Comparison of ENCODE assay signal across 25 mouse cellular contexts in genomic region chr1:33495586-33495985, GRCm38 (mm10).
DNase-seq lines count a peak whose midpoint lies in the region; ATAC-seq and TF ChIP-seq lines count a peak whose summit lies in the region.
"Had no signal": no experiment of that assay in that cellular context is flagged by ENCODE, and none has a peak within 500 bp of the region (broad histone marks: within the 10 kb centered on the region; RNA-seq: fewer than 3 reads in every experiment).

No protein-coding gene starts in this region.

- H3K4me2 ChIP-seq in forebrain, embryonic 12.5 days: no peak overlapping the region
- no peak overlapping the region for H3K4me2 ChIP-seq in forebrain, embryonic 11.5 days (ENCODE audit: low read depth, low read length, severe bottlenecking)
- no peak overlapping the region for H3K4me2 ChIP-seq in midbrain, postnatal 0 days (ENCODE audit: low read depth, low read length, poor library complexity, severe bottlenecking)
- H3K4me2 ChIP-seq in midbrain, embryonic 12.5 days (replicated peaks): no peak overlapping the region
- H3K4me2 ChIP-seq: embryonic facial prominence, embryonic 12.5 days; heart, embryonic 11.5 days; kidney, embryonic 15.5 days; lung, embryonic 14.5 days had no signal

- peaks cover 19% of the 10 kb centered on the region for H3K4me1 ChIP-seq in forebrain, embryonic 12.5 days
- peaks cover 3% of the 10 kb centered on the region; the same call in 1 of the 2 replicates for H3K4me1 ChIP-seq in forebrain, embryonic 11.5 days (replicated peaks; ENCODE audit: control insufficient read depth, insufficient read depth, low read length)
- peaks cover 24% of the 10 kb centered on the region for H3K4me1 ChIP-seq in midbrain, embryonic 10.5 days
- no peaks in the 10 kb centered on the region for H3K4me1 ChIP-seq in midbrain, postnatal 0 days (ENCODE audit: insufficient read depth, low read length)
- peaks cover 24% of the 10 kb centered on the region for H3K4me1 ChIP-seq in midbrain, embryonic 12.5 days
- H3K4me1 ChIP-seq: embryonic facial prominence, embryonic 12.5 days; kidney, embryonic 15.5 days had no signal

- no peak overlapping the region for H3K9ac ChIP-seq in forebrain, embryonic 12.5 days
- no peak overlapping the region for H3K9ac ChIP-seq in forebrain, embryonic 11.5 days (ENCODE audit: low read length)
- no peak overlapping the region for H3K9ac ChIP-seq in midbrain, postnatal 0 days (replicated peaks; ENCODE audit: low read length, poor library complexity, severe bottlenecking)
- no peak overlapping the region for H3K9ac ChIP-seq in midbrain, embryonic 12.5 days (replicated peaks)
- H3K9ac ChIP-seq: embryonic facial prominence, embryonic 12.5 days; kidney, embryonic 15.5 days; liver, embryonic 14.5 days; lung, embryonic 14.5 days had no signal

- no peak for DNase-seq in forebrain, embryonic 11.5 days (ENCODE audit: low spot score)
- DNase-seq in midbrain, embryonic 10.5 days (ENCODE audit: low spot score): no peak
- DNase-seq in midbrain, postnatal 0 days (ENCODE audit: low spot score): no peak
- DNase-seq in heart, postnatal 14 days: no peak
- DNase-seq in cerebellum, postnatal 4 days (ENCODE audit: low spot score in 2 of 2): no peak
- no peak for DNase-seq in neural tube, embryonic 10.5 days (ENCODE audit: extremely low spot score, low spot score)
- DNase-seq: adrenal gland, adult 8-10 months; cerebellum, adult 8-10 months; cerebellum, postnatal 25 days; gastrocnemius, postnatal 14 days; heart, adult 18-20 months; heart, postnatal 4 days; kidney, adult 18-20 months; kidney, postnatal 25 days; liver; lung, embryonic 14.5 days; lung, postnatal 14 days had no signal

- H3K36me3 ChIP-seq in forebrain, embryonic 12.5 days (replicated peaks): no peaks in the 10 kb centered on the region
- no peaks in the 10 kb centered on the region for H3K36me3 ChIP-seq in forebrain, embryonic 11.5 days (ENCODE audit: control insufficient read depth, insufficient read depth, low read length)
- no peaks in the 10 kb centered on the region for H3K36me3 ChIP-seq in midbrain, embryonic 10.5 days
- no peaks in the 10 kb centered on the region for H3K36me3 ChIP-seq in midbrain, postnatal 0 days (ENCODE audit: insufficient read depth, low read length)
- H3K36me3 ChIP-seq in midbrain, embryonic 12.5 days: no peaks in the 10 kb centered on the region
- H3K36me3 ChIP-seq: embryonic facial prominence, embryonic 12.5 days; kidney, embryonic 15.5 days had no signal

- H3K27ac ChIP-seq in forebrain, embryonic 12.5 days: peak overlapping the region; percentile 32; the same call in 1 of the 2 replicates
- H3K27ac ChIP-seq in forebrain, embryonic 11.5 days (ENCODE audit: low read depth, low read length): no peak overlapping the region
- H3K27ac ChIP-seq in midbrain, embryonic 10.5 days (replicated peaks): peak overlapping the region; percentile 68
- no peak overlapping the region for H3K27ac ChIP-seq in midbrain, postnatal 0 days (ENCODE audit: low read depth, low read length)
- H3K27ac ChIP-seq in midbrain, embryonic 12.5 days (replicated peaks): peak overlapping the region; percentile 60
- H3K27ac ChIP-seq: embryonic facial prominence, embryonic 12.5 days; kidney, embryonic 15.5 days; liver, embryonic 14.5 days had no signal

- intact Hi-C loops in heart, postnatal 14 days (cut with DNase I): no loop called here

- no peak for TF ChIP-seq CTCF in midbrain, postnatal 0 days (IDR thresholded peaks at IDR 0.05)

- H3K4me3 ChIP-seq in forebrain, embryonic 12.5 days (replicated peaks): no peak overlapping the region
- no peak overlapping the region for H3K4me3 ChIP-seq in forebrain, embryonic 11.5 days (ENCODE audit: low read depth, low read length)
- H3K4me3 ChIP-seq in midbrain, embryonic 10.5 days: no peak overlapping the region
- H3K4me3 ChIP-seq in midbrain, postnatal 0 days (ENCODE audit: low read depth, low read length): no peak overlapping the region
- H3K4me3 ChIP-seq in midbrain, embryonic 12.5 days: no peak overlapping the region
- H3K4me3 ChIP-seq: embryonic facial prominence, embryonic 12.5 days; kidney, embryonic 15.5 days had no signal

- 51% methylated on average over 3 of the region's 3 CpGs for WGBS in forebrain, embryonic 12.5 days
- 64% methylated on average over 3 of the region's 3 CpGs for WGBS in forebrain, embryonic 11.5 days
- WGBS in midbrain, embryonic 10.5 days: 73% methylated on average over 3 of the region's 3 CpGs
- 35% methylated on average over 3 of the region's 3 CpGs for WGBS in midbrain, postnatal 0 days
- WGBS in midbrain, embryonic 12.5 days: 30% methylated on average over 3 of the region's 3 CpGs

- no peak for ATAC-seq in forebrain, embryonic 12.5 days (ENCODE audit: low FRiP score)
- no peak for ATAC-seq in forebrain, embryonic 11.5 days (replicated peaks; ENCODE audit: low FRiP score)
- ATAC-seq in midbrain, postnatal 0 days (ENCODE audit: low FRiP score): no peak
- ATAC-seq in midbrain, embryonic 12.5 days (ENCODE audit: low FRiP score, low read depth): 0 out of 2 replicates have a peak, but pooled peaks have one; percentile 0
- ATAC-seq: inflammation-experienced regulatory T-cells, adult 6 months had no signal

- H3K9me3 ChIP-seq in forebrain, embryonic 12.5 days: no peaks in the 10 kb centered on the region
- H3K9me3 ChIP-seq in forebrain, embryonic 11.5 days (ENCODE audit: control insufficient read depth, low read length): no peaks in the 10 kb centered on the region
- H3K9me3 ChIP-seq in midbrain, embryonic 10.5 days (replicated peaks): no peaks in the 10 kb centered on the region
- H3K9me3 ChIP-seq in midbrain, postnatal 0 days (ENCODE audit: low read length): no peaks in the 10 kb centered on the region
- H3K9me3 ChIP-seq in midbrain, embryonic 12.5 days: no peaks in the 10 kb centered on the region
- H3K9me3 ChIP-seq: embryonic facial prominence, embryonic 12.5 days; G1E; kidney, embryonic 15.5 days had no signal

- no peaks in the 10 kb centered on the region for H3K27me3 ChIP-seq in forebrain, embryonic 12.5 days
- no peaks in the 10 kb centered on the region for H3K27me3 ChIP-seq in forebrain, embryonic 11.5 days (ENCODE audit: control insufficient read depth, insufficient read depth, low read length)
- H3K27me3 ChIP-seq in midbrain, embryonic 10.5 days (ENCODE audit: low read depth, poor library complexity, severe bottlenecking): no peaks in the 10 kb centered on the region
- no peaks in the 10 kb centered on the region for H3K27me3 ChIP-seq in midbrain, postnatal 0 days (ENCODE audit: insufficient read depth, low read length)
- H3K27me3 ChIP-seq in midbrain, embryonic 12.5 days: no peaks in the 10 kb centered on the region
- H3K27me3 ChIP-seq: embryonic facial prominence, embryonic 12.5 days; kidney, embryonic 15.5 days had no signal

Comparison
In these comparisons a context has a peak if more than half of its experiments do, and no peak if none do; other contexts are left out.
1. H3K27ac ChIP-seq: peak in forebrain, embryonic 12.5 days (single experiment), midbrain, embryonic 10.5 days (single experiment) and midbrain, embryonic 12.5 days (single experiment); none in forebrain, embryonic 11.5 days (single experiment) and midbrain, postnatal 0 days (single experiment).